Mouse (Mus musculus) retina, postnatal 7 days (tissue): ENCODE measurements around the gene Klhdc10.

Experiments used
- DNase-seq: peaks from one replicate; pipeline ENCODE4 v3.0.0-alpha.2; 2012; ENCODE audit warnings: low read depth, low spot score

Gene Klhdc10

DNA sequence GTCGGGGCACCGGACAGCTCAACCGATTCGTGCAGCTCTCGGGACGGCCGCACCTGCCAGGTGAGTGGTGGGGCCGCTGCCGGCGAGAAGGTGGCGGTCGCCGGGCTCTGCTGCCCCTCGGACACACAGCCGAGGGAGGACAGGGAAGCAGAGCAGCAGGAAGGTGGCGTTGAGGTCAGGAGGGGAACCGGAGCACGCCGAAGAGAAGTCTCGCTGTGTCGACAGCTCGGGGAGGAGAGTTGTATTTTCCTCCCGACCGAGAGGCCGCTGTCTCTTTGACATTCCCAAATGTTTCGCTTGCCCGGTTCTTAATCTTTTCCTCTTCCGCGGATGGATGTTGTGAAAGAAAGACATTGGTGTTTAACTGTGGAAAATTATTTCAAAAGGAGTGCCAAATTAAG, 423 bp downstream of the Klhdc10 start:
- DNase-seq = peak; percentile 13

DNA sequence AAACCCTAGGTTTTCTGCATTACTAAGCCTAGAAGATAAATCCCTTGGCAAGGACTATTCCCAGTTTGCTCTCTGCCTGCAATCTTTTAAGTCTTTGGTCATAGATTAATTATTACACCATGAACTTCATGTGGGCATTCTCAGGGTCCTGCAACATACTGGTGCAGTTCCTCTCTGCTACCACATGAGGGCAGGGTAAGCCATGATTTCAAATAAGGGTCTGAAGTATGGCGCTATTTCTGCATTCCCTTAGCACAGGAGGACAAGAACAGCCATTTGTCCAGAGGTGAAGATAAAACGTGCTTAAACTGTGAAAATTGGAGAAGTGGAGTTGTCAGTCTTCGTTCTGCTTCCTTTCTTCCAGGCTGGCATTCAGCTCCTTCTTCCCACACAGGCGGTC, 1.8 kb downstream of the Klhdc10 start:
- peak; percentile 69 for DNase-seq

DNA sequence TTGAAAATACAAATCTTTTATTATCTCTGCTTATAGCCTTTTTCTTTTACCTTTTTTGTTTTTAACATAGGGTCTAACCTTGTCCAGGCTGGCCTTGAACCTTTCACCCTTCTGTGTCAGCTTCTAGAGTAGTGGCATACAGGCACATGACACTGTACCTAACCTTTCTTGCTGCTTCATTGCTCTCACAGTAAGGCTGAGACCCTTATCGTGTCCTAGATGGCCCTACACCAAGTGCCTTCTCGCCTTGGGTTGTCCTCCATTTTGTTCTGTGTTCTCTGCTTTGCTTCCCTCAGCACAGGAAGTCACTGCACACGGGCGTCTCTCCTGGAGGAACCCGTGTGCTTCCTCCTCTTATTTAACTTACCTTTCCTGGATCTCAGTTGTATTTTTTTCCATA, 3.0 kb downstream of the Klhdc10 start:
- no peak for DNase-seq

DNA sequence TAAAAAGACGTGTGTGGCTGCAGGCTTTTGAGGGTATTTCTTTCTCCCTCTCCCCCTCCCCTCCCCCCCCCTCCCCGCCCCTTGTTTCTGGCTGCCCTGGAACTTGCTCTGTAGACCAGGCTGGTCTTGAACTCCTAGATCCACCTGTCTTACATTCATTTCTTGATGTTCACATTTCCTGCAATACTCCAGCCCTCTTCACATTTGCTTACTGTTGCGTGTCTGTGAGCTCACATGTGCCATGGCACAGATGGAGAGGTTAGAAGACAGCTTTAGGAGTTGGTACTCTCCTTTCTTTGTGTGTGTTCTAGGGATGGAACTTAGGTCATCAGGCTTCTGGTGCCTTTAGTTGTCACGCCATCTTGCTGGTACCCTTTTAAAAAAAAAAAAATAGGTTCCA, 6.6 kb downstream of the Klhdc10 start:
- DNase-seq = no peak

DNA sequence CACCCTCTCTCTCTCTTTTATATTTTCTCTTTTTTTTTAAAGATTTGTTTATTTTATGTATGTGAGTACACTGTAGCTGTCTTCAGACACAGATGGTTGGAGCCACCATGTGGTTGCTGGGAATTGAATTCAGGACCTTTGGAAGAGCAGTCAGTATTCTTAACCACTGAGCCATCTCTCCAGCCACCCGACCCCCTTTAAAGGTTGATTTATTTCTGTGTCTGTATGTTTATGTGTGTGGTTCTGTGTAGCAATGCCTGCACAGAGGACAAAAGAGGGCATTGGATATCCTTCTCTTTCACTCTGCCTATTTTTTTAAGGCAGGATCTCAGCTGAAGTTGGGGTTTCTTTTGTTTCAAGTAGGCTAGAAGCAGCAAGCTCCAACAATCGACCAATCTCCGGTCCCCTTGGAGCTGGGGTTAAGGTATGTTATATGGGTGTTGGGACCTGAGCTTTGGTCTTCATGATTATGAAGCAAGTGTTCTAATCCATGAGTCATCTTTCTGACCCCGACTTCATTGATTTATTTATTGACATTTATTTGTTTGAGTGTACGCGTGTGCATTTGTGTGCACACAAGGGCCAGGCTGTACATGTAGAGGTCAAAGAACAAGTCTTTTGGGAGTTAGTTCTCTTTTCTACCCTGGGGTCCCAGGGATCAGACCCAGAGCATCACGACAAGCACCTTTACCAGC, 7.9 kb downstream of the Klhdc10 start:
- DNase-seq = no peak

DNA sequence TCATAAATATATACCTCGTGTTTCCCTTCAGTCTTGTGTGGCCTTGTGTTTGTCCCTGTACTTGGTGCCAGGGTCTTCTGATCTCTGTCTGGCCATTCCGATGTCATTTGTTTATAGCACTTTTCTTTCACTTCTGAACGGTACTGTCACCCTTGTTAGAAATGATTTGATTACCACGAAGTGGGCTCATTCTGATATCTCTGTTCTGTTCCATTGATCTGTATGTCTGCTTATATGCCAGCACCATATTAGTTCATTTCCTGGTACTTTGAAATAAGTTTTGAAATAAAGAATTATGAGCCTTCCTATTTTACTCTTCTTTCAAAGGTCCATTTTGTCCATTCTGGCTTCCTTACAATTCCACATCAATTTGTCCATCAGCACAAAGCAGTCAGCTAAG, 9.6 kb downstream of the Klhdc10 start:
- DNase-seq = no peak

DNA sequence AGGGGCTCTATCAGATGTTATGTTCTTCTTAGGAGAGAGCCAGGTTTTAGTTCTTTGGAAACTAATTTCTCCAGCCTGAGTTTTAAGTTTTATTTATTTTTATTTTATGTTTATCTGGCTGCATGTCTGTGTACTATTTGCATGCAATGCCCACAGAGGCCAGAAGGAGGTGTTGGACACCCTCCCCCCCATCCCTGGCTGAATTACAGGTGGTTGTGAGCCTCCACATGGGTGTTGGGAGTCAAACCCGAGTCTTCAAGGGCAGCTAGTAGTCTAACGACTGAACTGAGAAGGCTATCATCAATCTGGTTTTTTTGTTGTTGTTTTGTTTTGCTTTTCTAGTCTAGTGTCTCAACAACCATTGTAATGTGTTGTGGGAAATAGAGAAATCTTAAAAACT, 14.5 kb downstream of the Klhdc10 start:
- DNase-seq = no peak

DNA sequence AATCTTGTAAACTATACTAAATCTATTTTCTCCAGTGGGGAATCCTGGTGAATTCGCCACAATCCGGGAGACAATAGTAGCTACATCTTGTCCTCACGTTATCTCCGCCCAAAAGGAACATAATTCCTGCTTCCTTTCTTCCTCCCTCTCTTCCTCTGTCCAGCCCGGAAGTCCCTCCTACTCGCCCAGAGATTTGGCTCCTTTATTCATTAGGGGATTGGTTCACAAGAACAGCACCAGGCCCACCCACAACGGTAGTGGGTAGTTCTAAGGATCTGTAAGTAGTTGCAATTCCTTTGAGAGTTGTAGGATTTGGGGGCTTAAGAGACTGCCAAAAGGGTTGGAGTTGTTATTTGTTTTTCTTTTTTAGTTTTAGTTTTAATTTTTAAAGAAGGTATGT, 15.1 kb downstream of the Klhdc10 start:
- no peak for DNase-seq

DNA sequence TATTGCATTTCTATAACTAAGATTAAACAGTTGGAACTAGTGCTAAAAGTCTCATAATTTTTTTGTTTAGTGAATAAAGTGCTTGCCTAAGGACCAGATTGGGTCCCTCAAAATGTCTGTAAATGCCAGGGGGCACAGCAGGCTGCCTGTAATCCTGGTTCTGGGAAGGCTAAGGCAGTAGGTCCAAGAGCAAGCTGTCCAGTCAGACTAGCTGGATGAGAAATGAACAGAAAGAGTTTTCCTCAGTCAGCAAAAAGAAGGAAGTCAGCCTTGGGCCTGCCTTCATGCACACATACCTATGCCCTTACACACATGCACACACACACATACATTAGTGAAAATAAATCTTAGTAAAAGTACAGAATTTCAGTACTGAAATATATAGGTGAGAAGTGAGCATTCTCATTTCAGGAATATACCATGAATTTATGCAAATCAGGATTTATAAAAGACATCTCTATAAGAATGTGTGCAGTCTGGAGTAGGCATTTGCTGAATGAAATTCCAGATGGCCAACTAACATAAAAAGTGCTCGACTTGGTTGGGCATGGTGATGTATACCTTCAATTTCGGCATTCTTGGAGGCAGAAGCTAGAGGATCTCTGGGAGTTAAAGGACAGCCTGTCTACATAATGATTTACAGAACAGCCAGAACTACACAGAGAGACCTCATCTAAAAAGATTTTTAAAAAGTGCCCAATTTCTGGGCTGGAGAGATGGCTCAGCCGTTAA, 31.0 kb downstream of the Klhdc10 start:
- no peak for DNase-seq

DNA sequence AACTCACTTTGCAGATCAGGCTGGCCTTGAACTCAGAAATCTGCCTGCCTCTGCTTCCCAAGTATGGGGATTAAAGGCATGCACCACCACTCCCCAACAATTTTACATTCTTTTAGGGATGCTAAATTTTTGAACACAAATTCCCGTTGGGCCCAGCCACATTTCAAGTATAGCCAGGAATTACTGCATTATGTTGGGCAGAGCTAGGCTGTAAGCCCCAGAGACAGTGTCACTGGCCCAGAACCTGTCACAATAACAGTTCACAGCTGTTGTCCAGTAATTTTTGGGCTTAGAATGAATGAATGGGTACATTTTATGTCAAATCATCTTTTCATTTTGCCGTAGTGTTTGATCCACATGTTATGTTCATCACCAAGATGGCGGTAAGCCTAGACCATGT, 34.8 kb downstream of the Klhdc10 start:
- no peak for DNase-seq

DNA sequence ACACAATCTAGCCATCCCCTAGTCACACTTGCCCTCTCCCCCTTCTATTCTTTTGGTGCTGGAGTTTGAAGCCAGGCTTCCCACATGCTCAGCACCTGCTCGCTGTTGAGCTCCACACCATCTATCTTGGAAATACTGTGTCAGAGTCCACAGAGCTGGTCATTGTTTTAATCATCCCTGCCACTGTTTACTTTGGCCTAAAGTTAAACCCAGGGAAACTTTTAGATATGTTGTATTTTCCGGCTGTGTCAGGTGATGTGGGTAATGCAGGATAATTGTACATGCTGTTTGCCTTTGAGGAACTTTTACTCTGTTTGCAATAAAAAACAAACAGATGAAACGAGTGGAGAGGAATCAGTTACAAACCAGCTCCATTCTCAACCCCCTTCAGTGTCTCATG, 35.4 kb downstream of the Klhdc10 start:
- no peak for DNase-seq

DNA sequence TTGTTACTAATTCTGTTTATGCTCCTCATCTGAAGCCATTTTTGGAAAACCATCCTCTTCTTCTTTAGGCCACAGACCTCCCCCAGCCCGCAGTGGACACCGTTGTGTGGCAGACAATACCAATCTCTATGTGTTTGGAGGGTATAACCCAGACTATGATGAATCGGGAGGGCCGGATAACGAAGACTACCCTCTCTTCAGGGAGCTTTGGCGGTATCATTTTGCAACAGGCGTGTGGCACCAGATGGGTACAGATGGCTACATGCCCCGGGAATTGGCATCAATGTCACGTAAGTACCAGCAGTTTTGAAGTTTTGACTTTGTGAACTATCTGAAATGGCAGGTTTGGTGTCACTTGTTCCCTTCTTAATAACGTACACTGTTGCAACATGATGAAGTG, 37.9 kb downstream of the Klhdc10 start:
- no peak for DNase-seq

DNA sequence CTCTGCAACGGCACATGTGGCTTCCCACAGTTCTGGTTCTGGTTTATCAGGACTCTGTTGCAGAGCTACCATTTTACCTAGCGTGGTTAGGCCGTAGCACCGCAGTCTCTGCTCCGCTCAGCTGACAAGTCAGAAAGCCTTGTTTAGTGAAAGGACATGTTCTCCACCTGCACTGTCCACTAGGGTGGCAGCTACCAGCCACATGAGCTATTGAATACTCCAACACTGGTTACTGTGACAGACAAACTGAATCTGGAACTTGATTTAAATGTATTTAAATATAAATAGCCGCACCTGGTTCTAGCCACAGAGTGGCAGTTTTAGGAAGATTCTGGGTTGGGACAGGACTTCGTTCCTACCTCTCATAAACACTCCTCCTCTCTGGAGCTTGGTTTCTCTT, 55.3 kb downstream of the Klhdc10 start:
- DNase-seq = no peak

DNA sequence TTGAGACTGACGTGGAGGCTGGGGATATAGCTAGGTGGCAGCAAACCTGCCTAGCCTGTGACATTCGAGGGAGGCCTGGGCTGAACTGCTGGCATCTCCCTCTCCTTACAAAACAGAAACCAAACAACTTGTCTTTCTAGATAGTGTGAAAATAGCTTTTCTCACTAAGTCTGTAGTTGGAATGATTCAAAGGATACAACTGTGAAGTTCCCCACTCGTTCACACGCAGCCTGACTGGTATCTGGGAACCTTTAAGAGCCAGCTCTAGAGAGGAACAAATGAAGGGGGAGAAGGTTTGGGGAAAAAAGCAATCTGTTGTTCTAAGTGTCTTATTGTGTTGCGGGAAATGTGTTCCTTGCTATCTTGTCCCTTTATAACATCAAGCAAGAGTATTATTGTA, 57.0 kb downstream of the Klhdc10 start:
- DNase-seq = no peak

DNA sequence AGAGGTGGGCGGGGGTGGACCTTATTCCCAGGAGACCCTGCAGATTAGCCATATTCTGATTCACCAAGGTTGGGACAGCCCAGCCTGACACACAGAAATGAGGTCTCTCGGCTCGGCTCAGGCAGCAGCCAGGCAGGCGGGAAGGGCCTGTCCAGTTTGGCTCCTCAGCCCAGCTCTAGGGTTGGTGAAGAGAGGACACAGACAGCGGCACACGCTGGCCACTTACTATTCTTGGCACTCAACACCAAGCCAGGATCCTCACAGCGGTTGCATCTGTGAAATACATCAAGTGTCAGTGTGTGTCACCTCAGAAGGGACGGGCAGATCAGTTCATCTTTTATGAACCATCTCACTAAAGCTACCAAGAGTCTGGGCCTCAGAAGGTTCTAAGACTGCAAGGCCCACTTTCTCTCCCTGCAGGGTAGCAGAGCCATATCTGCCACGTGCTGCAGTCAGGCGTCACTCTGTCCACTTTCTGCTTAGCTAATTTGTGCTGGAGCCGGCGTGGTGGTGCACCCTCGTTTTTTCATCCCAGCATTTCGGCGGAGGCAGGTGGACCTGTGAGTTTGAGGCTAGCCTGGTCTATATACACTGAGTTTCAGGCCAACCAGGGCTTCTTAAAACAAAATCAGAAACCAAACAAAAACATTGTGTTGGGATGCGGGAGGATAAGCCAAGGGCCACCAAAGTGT, 57.5 kb downstream of the Klhdc10 start:
- no peak for DNase-seq

DNA sequence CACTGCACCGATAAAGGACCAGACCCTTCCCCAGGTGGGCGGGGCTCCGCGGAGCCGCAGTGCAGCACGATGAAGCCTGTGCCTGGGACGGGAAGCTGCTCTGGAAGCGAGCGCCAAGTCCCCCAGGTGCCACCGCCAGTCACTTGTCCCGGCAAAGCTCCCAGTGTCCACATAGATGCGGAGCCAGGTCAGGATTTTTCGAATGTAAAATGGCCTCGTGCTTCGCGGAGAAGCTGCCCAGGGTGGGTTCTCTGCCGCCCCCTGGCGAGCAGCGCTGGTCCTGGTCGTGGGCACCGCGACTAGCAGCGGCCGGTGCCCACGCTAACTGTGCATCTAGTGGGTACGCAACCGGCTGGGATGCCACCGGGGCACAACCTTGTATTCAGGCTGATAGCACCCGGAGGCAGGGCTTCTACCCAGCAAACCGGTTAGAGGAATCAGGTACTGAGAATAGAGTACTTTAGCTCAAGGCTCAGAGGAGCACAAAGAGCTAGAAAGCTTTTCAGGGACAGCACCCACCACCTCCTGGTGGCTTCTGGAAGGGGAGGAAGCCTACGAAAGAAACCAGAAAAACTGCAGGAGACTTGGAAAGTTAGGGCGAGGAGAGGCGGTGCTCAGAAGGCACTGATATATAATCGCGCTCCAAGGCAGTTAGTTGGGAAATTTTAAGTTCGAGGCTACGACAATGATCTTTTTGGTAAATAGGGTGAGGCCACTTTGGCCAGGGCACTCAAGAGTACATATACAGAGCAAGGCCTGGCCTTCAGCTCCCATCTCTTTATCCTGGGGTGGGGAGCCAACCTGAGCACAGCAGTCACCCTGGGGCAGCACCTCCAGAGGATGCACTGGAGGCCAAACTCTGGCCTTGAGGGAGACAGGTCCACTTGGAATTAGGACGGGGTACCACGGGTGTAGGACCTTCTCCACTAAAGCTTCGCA, 58.4 kb downstream of the Klhdc10 start:
- peak; percentile 71 for DNase-seq

DNA sequence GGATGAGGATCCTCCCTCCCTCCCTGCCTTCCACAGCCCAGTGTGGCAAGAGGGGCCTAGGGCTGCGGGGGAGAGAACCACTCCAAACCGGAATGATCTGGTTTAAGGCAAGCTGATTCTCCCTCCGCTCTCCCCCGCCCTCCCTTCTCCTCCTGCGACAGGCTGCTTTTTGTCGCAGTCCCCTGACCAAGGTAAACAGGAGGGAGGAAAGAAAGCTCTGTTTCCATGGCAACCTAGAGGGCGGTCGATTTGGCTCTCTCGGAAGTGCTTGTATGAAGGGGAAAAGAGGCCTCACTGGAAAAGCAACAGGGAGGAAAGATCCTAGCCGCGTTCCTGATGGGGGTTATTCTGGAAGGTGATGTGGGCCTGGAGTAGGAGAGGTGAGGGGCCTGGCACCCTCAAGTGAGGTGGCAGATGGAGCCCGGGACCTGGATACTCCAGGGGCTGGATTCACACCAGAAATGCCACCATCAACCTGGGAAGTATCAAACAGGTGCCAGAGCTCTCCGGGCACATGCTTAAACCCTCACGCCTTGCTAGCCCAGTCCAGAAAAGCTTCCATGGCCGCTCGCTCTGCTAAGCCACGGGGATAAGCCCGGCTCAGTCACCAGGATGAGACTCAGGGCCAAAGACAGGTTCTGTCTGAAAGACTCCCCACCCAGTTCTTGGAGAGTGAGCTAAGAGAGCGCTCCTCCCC, 59.2 kb downstream of the Klhdc10 start:
- peak; percentile 52 for DNase-seq

DNA sequence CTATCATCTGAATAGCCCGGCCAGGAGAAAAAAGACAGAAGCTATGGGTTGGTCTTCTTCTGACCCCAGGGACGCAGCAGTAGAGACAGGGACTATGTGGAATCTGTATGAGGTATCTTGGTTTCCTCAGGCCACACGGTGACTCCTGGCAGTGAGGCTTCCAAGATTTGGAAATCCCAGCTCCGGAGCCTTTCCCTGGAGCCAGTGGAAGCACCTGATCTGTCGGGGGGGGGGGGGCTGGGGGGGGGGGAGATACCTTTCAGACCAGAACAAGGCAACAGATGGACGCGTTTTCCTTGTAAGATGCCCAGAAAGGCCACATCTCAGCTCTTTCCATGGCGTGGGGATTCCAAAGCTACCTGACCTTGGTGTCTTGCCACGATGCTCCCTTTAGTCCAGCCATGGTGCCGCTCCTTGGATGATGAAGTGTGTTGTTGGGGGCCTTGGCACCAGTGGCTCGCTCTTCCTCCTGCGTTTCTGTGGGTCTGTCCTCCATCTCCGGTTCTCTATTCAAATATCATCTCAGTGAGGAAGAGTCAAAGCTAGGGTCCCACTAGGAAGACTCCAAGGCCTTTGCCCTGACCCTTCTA, 60.2 kb downstream of the Klhdc10 start:
- DNase-seq = no peak

DNA sequence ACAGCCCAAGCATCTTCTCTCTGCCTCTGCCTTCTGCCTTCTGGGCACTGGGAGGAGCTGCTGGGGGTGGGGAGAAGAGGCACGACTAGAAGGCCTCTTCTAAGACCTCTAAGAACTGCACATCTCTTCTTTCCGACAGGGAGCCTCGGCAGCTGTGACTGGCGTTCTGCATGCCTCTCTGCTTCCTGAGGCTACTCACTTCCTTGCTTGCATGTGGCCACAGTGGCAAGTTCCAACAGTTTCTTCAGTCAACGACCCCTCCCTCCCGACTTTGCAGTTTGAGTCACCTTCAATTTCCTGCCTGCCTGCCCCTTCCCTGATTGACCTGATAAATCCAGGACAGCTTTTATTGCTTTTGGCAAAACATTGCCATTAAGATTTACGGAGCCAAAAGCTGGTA, 61.2 kb downstream of the Klhdc10 start:
- DNase-seq = no peak

DNA sequence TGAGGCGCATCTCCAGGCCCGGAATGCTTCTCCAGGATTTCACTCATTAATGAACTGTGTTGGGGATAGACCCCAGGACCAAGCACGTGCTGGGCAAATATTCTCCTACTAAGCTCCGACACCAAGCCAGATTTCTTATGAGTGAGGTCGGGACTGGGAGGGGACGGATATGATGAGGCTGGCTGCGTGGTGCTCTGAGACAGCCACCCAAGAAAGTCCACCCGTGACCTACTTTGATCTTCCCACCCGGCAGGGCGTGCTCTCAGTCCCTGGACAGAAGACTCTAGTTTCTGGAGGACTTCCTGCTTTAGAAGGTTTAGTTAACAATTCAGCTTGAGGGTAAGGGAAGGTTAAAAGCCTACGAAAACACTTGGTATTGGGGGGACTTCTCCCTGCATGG, 63.9 kb downstream of the Klhdc10 start:
- DNase-seq = no peak

DNA sequence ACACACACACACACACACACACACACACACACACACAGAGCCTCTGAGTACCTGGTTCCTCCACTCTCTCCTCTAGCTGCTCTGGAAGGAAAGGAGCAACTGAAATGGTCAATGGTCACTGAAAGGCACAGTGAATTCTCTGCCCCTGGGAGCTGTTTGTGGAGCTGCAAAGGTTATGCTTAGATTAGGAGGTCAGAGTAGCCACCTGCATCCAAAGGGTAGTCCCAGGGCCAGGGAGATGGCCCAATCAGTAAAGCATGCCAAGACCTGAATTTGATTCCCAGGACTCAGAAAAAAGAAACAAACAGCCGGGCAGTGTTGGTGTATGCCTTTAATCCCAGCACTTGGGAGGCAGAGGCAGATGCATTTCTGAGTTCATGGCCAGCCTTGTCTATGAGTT, 66.4 kb downstream of the Klhdc10 start:
- DNase-seq = no peak
